Mouse (Mus musculus) heart, postnatal 36 days (tissue): ENCODE results near the gene Clca3a2. TPM values are rescaled to one million over a fixed set of nuclear protein-coding genes. Genes with fewer than 3 reads are reported as not detected.
"Not testable (repeated sequence)": the region's sequence is repeated elsewhere in the genome, so short reads cannot be mapped to it uniquely, and the experiment has no call there.

Experiments
- DNase-seq, 2 experiments: peaks; one replicate each; pipeline ENCODE4 v3.0.0; 2021 to 2022
- intact Hi-C: fragments of 180-260 bp; cut with DNase I; formaldehyde crosslinking; loops from one replicate; pipeline ENCODE4 v1.15.1; 2025
- total RNA-seq, 2 experiments: library from RNA; stranded (reverse); gene quantifications; 2 replicates each; pipeline ENCODE4 v1.2.3; 2021

Gene Clca3a2
- under 1 TPM in 1 of 2 experiments, not detected in 1; 0.36 TPM for total RNA-seq

- intact Hi-C loops, DNase-seq: not testable (repeated sequence)
These were observed at the start of gene Clca3a2 for GRCm38 (mm10) chr3:144819219-144819618. Clca3a2 (minus strand) TSS chr3:144819494.

- intact Hi-C loops, result no loop called here
- DNase-seq, result no peak
These were observed 30.3 kb upstream of the Clca3a2 start for GRCm38 (mm10) chr3:144849584-144849983.

GRCm38 (mm10) chr3:144849014-144849556 is 29.8 kb upstream of the Clca3a2 start, which contains the start of gene Clca3b:
Clca3b (minus strand) TSS chr3:144849357.
- DNase-seq, intact Hi-C loops: not testable (repeated sequence)

- intact Hi-C loops, result loop anchor here (10.0 kb wide), 2 partner anchors 198 to 308 kb away; no protein-coding TSS in a partner anchor
- DNase-seq, result no peak
These were observed 8.0 kb upstream of the Clca3a2 start for GRCm38 (mm10) chr3:144827257-144827656.

- DNase-seq, result peak; percentile 74 to 86
- intact Hi-C loops, result loop anchor here (10.0 kb wide), 2 partner anchors 200 to 310 kb away; no protein-coding TSS in a partner anchor
These were observed 5.9 kb upstream of the Clca3a2 start for GRCm38 (mm10) chr3:144825151-144825550.

GRCm38 (mm10) chr3:144823331-144823730 is 4.0 kb upstream of the Clca3a2 start:
- no peak for DNase-seq
- intact Hi-C loops, result loop anchor here (10.0 kb wide), 2 partner anchors 201 to 311 kb away; no protein-coding TSS in a partner anchor

GRCm38 (mm10) chr3:144820632-144821031 is 1.3 kb upstream of the Clca3a2 start:
- DNase-seq, result no peak
- intact Hi-C loops, result loop anchor here (10.0 kb wide), 2 partner anchors 204 to 314 kb away; no protein-coding TSS in a partner anchor

- DNase-seq, intact Hi-C loops: not testable (repeated sequence)
These were observed 6.0 kb downstream of the Clca3a2 start for GRCm38 (mm10) chr3:144813336-144813735.

- no peak for DNase-seq
- intact Hi-C loops, result no loop called here
These were observed 7.5 kb downstream of the Clca3a2 start for GRCm38 (mm10) chr3:144811821-144812220.

GRCm38 (mm10) chr3:144808153-144808925 is 11.0 kb downstream of the Clca3a2 start:
- intact Hi-C loops, result not testable (repeated sequence)

GRCm38 (mm10) chr3:144806626-144807025 is 12.7 kb downstream of the Clca3a2 start:
- DNase-seq, intact Hi-C loops: not testable (repeated sequence)

More at GRCm38 (mm10) chr3:144808153-144808925, 11.0 kb downstream of the Clca3a2 start:
- not testable (repeated sequence) for DNase-seq

- DNase-seq, result peak; percentile 25 to 39
- intact Hi-C loops, result no loop called here
These were observed 17.4 kb downstream of the Clca3a2 start for GRCm38 (mm10) chr3:144801861-144802260.

- intact Hi-C loops, result no loop called here
- no peak for DNase-seq
These were observed 33.8 kb downstream of the Clca3a2 start for GRCm38 (mm10) chr3:144785181-144786148.

GRCm38 (mm10) chr3:144765161-144765560 is 54.1 kb downstream of the Clca3a2 start:
- DNase-seq, result no peak
- intact Hi-C loops, result no loop called here

GRCm38 (mm10) chr3:144761454-144761853 is 57.8 kb downstream of the Clca3a2 start:
- intact Hi-C loops, result no loop called here
- no peak for DNase-seq

GRCm38 (mm10) chr3:144760592-144761309 is 58.5 kb downstream of the Clca3a2 start, which contains the start of gene Clca3a1:
Clca3a1 (minus strand) TSS chr3:144760977.
- no peak for DNase-seq
- intact Hi-C loops, result no loop called here

- intact Hi-C loops, result no loop called here
- DNase-seq, result no peak
These were observed 59.6 kb downstream of the Clca3a2 start for GRCm38 (mm10) chr3:144759719-144760118.

GRCm38 (mm10) chr3:144756103-144756502 is 63.2 kb downstream of the Clca3a2 start:
- intact Hi-C loops, DNase-seq: not testable (repeated sequence)

GRCm38 (mm10) chr3:144753120-144753519 is 66.2 kb downstream of the Clca3a2 start:
- intact Hi-C loops, result no loop called here
- peak in 1 of 2 experiments; percentile 17 for DNase-seq
